Mouse (Mus musculus) midbrain, embryonic 13.5 days (tissue): ENCODE measurements around the gene Tek. TPM values are rescaled to one million over a fixed set of nuclear protein-coding genes. Genes with fewer than 3 reads are reported as not detected.
"Not testable (repeated sequence)": the region's sequence is repeated elsewhere in the genome, so short reads cannot be mapped to it uniquely, and the experiment has no call there.

Source experiments
- ATAC-seq: fragments of 200-750 bp; cut with Nextera tagmentation; 2 replicates; pipeline ENCODE4 v1.8.0; 2017; ENCODE audit warnings: mild to moderate bottlenecking, moderate TSS enrichment, moderate library complexity
- H3K27ac ChIP-seq: fragments of 300-500 bp; sonication (generic); 2 replicates; pipeline ENCODE4 v1.5.1; 2015; ENCODE audit warnings: inconsistent platforms, mild to moderate bottlenecking, moderate library complexity
- H3K27me3 ChIP-seq: fragments of 300-500 bp; sonication (generic); 2 replicates; pipeline ENCODE4 v1.6.1; 2015; ENCODE audit warnings: mild to moderate bottlenecking, inconsistent platforms
- H3K36me3 ChIP-seq: fragments of 300-500 bp; sonication (generic); 2 replicates; pipeline ENCODE4 v1.6.1; 2015; ENCODE audit warnings: mild to moderate bottlenecking, inconsistent platforms
- H3K4me1 ChIP-seq: fragments of 300-500 bp; sonication (generic); replicated peaks from 2 replicates; pipeline ENCODE4 v1.6.1; 2015; ENCODE audit warnings: inconsistent platforms
- H3K4me2 ChIP-seq: fragments of 300-500 bp; sonication (generic); replicated peaks from 2 replicates; pipeline ENCODE4 v1.6.1; 2015; ENCODE audit warnings: moderate library complexity, mild to moderate bottlenecking, inconsistent platforms
- H3K4me3 ChIP-seq: fragments of 300-500 bp; sonication (generic); replicated peaks from 2 replicates; pipeline ENCODE4 v1.5.1; 2015; ENCODE audit warnings: mild to moderate bottlenecking, inconsistent platforms
- H3K9ac ChIP-seq: fragments of 300-500 bp; sonication (generic); replicated peaks from 2 replicates; pipeline ENCODE4 v1.6.1; 2015; ENCODE audit warnings: mild to moderate bottlenecking, inconsistent platforms
- H3K9me3 ChIP-seq: fragments of 300-500 bp; sonication (generic); 2 replicates; pipeline ENCODE4 v1.6.1; 2016; ENCODE audit warnings: mild to moderate bottlenecking, inconsistent platforms
- WGBS: fragments of 180-500 bp; shearing (Covaris S2); methylation state at CpG from one replicate; pipeline ENCODE4 v1.1.7; 2015; 5-methylcytosine and 5-hydroxymethylcytosine counted together
- polyA plus RNA-seq: library from polyadenylated mRNA; unstranded; fragments of >200 nt; fragmentation: Nextera tagmentation; extraction: Ambion mirVana; gene quantifications from 2 replicates; pipeline ENCODE4 v1.2.1, GENCODE M21; 2015

The Tek gene
- 7.5 and 8.3 TPM in 2 replicates for polyA plus RNA-seq

GRCm38 (mm10) chr4:94738838-94739731 is at the start of gene Tek:
Tek (plus strand) TSS chr4:94739289.
- H3K4me3 ChIP-seq, result no peak within 1 kb of the TSS
- 76% methylated on average over 16 of the region's 16 CpGs for WGBS
- no peaks in the 10 kb centered on the region for H3K27me3 ChIP-seq
- H3K4me1 ChIP-seq, result no peaks in the 10 kb centered on the region
- no peak within 1 kb of the TSS for H3K4me2 ChIP-seq
- H3K9ac ChIP-seq, result no peak within 1 kb of the TSS
- ATAC-seq, result no peak
- H3K27ac ChIP-seq, result no peak within 1 kb of the TSS
- H3K9me3 ChIP-seq, result no peaks in the 10 kb centered on the region; the same call in 1 of the 2 replicates
- no peaks in the 10 kb centered on the region for H3K36me3 ChIP-seq

DNA sequence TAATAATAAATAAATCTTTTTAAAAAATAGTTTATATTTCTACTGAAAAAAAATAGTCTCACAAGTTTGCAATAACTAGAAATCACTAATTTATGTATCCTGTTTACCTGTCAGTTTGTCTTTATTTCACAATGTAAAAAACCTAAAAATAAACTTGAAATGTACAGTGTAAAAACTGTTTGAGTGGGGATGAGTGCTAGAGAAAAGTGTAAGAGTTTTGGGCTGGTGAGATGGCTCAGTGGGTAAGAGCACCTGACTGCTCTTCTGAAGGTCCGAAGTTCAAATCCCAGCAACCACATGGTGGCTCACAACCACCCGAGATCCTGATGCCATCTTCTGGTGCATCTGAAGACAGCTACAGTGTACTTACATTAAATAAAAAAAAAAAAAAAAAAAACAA is 49.3 kb upstream of the Tek start:
- H3K4me3 ChIP-seq, H3K4me2 ChIP-seq, H3K27me3 ChIP-seq, H3K9me3 ChIP-seq, H3K9ac ChIP-seq, H3K4me1 ChIP-seq, ATAC-seq, H3K27ac ChIP-seq: not testable (repeated sequence)
- WGBS, result 89% methylated on average over 2 of the region's 2 CpGs
- H3K36me3 ChIP-seq, result peaks cover 25% of the 10 kb centered on the region

DNA sequence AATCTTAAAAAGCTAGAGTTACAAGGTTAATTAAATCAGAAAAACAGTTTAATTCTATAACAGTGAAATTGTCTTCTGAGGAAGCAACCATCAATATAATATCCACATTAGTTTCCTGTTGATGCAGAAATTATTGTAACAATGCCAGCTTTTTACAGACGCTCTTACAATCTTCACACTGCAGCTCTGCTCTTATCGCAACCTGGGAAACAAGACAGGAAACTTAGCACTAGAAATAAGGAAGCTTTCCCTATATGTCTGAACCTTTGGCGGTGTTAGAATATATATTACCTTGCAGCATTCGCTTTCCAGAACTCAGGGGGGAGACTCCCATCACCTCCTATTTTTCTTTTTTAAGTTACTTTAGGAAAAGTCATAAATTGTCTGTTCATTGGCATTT is 48.0 kb upstream of the Tek start:
- H3K27me3 ChIP-seq, result no peaks in the 10 kb centered on the region
- WGBS, result 95% methylated on average over 4 of the region's 4 CpGs
- ATAC-seq, result no peak
- H3K4me3 ChIP-seq, result no peak overlapping the region
- peaks cover 23% of the 10 kb centered on the region for H3K36me3 ChIP-seq
- no peaks in the 10 kb centered on the region for H3K4me1 ChIP-seq
- no peak overlapping the region for H3K9ac ChIP-seq
- no peak overlapping the region for H3K4me2 ChIP-seq
- H3K9me3 ChIP-seq, result no peaks in the 10 kb centered on the region
- H3K27ac ChIP-seq, result no peak overlapping the region

DNA sequence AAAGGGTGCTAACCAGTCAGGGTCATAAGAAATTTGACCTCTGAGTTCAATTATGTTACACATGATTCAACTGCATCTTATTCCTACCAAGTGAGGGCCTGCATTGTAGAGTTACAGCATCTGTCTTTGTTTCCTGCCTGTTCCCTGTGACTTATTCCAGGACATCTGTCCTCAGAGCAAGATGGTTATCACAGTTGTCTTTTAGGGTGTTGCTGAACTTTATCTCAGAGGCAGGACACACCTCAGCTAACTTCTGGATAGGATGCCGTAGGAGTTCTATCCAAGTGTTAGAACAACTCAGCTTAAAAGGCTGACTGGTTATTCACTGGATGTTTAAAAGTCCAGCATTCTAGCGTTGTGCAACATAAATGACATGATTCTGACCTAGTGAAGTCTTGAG is 46.9 kb upstream of the Tek start:
- no peak for ATAC-seq
- WGBS, result 88% methylated on average over 2 of the region's 2 CpGs
- Histone ChIP-seq H3K4me3 (no peak overlapping the region), H3K36me3 (peaks cover 15% of the 10 kb centered on the region), H3K27ac (no peak overlapping the region), H3K9ac (no peak overlapping the region), H3K27me3 (no peaks in the 10 kb centered on the region), H3K4me2 (no peak overlapping the region), H3K4me1 (no peaks in the 10 kb centered on the region), H3K9me3 (no peaks in the 10 kb centered on the region)

DNA sequence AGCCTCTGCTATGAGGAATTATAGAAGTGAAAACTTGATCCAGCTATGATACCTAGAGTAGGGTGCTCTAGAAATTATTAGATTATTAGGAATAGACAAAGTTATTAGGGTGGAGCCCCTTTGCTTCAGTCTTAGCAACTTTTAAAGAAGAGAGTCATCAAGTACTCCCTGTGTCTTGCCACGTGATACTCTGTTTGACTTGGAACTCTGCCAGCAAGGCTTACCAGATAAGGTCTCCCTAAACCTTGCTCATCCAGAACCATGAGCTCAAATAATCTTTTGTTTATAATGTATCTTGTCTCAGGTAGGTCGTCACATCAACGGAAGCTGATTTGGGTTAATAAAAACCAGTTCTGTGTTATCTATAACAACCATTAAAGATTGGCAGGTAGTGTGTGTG is 42.7 kb upstream of the Tek start:
- Histone ChIP-seq H3K27ac (no peak overlapping the region), H3K4me2 (no peak overlapping the region), H3K9me3 (no peaks in the 10 kb centered on the region), H3K27me3 (no peaks in the 10 kb centered on the region), H3K4me3 (no peak overlapping the region), H3K36me3 (no peaks in the 10 kb centered on the region), H3K4me1 (no peaks in the 10 kb centered on the region), H3K9ac (no peak overlapping the region)
- WGBS, result 82% methylated on average over 3 of the region's 3 CpGs
- ATAC-seq, result no peak

- H3K27me3 ChIP-seq, result no peaks in the 10 kb centered on the region
- H3K9me3 ChIP-seq, result no peaks in the 10 kb centered on the region
- no peak overlapping the region for H3K4me2 ChIP-seq
- H3K4me1 ChIP-seq, result no peaks in the 10 kb centered on the region
- no peak overlapping the region for H3K4me3 ChIP-seq
- H3K27ac ChIP-seq, result no peak overlapping the region
- no peaks in the 10 kb centered on the region for H3K36me3 ChIP-seq
- H3K9ac ChIP-seq, result no peak overlapping the region
- no peak for ATAC-seq
- WGBS, result 97% methylated on average over 2 of the region's 2 CpGs
These were observed 28.1 kb upstream of the Tek start for GRCm38 (mm10) chr4:94711002-94711401.

DNA sequence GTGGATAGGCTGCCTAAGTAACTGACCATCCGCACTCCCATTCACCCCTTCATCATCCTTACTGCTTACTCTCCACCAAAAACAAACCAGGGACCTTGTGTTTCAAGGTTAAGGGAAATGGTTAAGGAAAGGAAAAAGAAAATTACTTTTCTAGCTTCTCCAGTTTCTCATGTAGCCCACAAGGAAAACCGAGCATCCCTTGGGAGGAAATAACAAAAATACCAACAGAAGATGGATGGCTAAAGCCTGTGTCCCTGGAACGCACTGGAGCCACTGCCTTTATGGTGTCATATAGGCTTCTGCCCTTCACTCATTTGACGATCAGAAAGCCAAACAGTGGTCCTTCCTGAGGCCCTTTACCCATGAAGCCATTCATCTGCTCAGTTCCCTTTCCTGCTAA is 27.7 kb upstream of the Tek start:
- Histone ChIP-seq H3K36me3 (no peaks in the 10 kb centered on the region), H3K9me3 (no peaks in the 10 kb centered on the region), H3K4me1 (no peaks in the 10 kb centered on the region), H3K9ac (no peak overlapping the region), H3K27me3 (no peaks in the 10 kb centered on the region), H3K27ac (no peak overlapping the region), H3K4me3 (no peak overlapping the region), H3K4me2 (no peak overlapping the region)
- ATAC-seq, result no peak
- 90% methylated on average over 4 of the region's 4 CpGs for WGBS

DNA sequence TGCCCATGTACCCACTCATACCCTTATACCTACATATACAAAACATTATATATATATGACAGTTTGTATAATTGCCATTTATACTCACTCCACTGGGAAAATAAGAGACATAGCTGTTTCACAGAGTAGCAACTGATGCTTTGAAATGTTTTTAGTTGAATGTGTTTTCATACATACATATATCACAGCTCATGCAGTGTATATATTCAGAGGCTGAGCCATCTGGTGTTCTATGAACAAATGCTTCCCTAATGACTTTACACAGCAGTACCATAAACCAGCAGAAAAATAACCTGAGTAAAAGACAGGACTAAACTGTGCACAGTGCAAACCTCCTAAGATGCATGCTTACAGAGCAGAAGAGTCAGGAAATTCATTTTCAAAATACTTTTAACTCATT is 25.3 kb upstream of the Tek start:
- Histone ChIP-seq H3K27ac (no peak overlapping the region), H3K36me3 (no peaks in the 10 kb centered on the region), H3K9me3 (no peaks in the 10 kb centered on the region), H3K27me3 (no peaks in the 10 kb centered on the region), H3K4me3 (no peak overlapping the region), H3K4me2 (no peak overlapping the region), H3K4me1 (no peaks in the 10 kb centered on the region), H3K9ac (no peak overlapping the region)
- no peak for ATAC-seq

- no peaks in the 10 kb centered on the region for H3K27me3 ChIP-seq
- H3K9ac ChIP-seq, result no peak overlapping the region
- WGBS, result 45% methylated on average over 6 of the region's 6 CpGs
- no peaks in the 10 kb centered on the region for H3K4me1 ChIP-seq
- no peak overlapping the region for H3K27ac ChIP-seq
- no peaks in the 10 kb centered on the region for H3K36me3 ChIP-seq
- H3K4me3 ChIP-seq, result no peak overlapping the region
- ATAC-seq, result no peak
- H3K4me2 ChIP-seq, result no peak overlapping the region
- no peaks in the 10 kb centered on the region for H3K9me3 ChIP-seq
These were observed 23.9 kb upstream of the Tek start for GRCm38 (mm10) chr4:94715166-94715565.

DNA sequence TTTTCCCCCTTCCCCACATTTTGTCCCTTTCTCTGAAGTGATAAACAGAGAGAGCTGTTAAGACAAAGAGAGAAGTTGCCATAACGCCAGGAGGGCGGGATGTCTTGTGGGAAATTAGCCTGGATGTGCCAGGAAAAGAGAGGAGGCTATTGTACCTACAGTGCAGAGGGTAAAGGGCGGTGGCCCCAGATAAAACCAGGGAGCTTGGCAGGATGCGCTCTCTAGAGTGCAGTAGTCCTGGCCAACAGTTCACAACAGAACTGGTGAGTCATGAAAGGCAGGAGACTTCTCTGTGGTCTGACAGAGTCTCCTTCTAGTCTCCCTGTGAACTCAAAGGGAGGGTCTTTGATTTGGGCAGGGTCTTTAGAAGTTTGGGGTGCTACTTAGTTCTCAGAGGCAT is 13.3 kb upstream of the Tek start:
- no peaks in the 10 kb centered on the region for H3K27me3 ChIP-seq
- no peaks in the 10 kb centered on the region for H3K36me3 ChIP-seq
- H3K27ac ChIP-seq, result no peak overlapping the region
- H3K4me3 ChIP-seq, result no peak overlapping the region
- 84% methylated on average over 4 of the region's 4 CpGs for whole genome bisulfite sequencing
- no peak overlapping the region for H3K9ac ChIP-seq
- no peaks in the 10 kb centered on the region for H3K4me1 ChIP-seq
- no peak overlapping the region for H3K4me2 ChIP-seq
- ATAC-seq, result no peak
- H3K9me3 ChIP-seq, result no peaks in the 10 kb centered on the region

- no peak overlapping the region for H3K27ac ChIP-seq
- no peak for ATAC-seq
- H3K27me3 ChIP-seq, result no peaks in the 10 kb centered on the region
- no peaks in the 10 kb centered on the region; the same call in 1 of the 2 replicates for H3K9me3 ChIP-seq
- no peaks in the 10 kb centered on the region for H3K36me3 ChIP-seq
- H3K9ac ChIP-seq, result no peak overlapping the region
- no peak overlapping the region for H3K4me2 ChIP-seq
- no peak overlapping the region for H3K4me3 ChIP-seq
- H3K4me1 ChIP-seq, result no peaks in the 10 kb centered on the region
These were observed 6.4 kb upstream of the Tek start for GRCm38 (mm10) chr4:94732721-94733120.

DNA sequence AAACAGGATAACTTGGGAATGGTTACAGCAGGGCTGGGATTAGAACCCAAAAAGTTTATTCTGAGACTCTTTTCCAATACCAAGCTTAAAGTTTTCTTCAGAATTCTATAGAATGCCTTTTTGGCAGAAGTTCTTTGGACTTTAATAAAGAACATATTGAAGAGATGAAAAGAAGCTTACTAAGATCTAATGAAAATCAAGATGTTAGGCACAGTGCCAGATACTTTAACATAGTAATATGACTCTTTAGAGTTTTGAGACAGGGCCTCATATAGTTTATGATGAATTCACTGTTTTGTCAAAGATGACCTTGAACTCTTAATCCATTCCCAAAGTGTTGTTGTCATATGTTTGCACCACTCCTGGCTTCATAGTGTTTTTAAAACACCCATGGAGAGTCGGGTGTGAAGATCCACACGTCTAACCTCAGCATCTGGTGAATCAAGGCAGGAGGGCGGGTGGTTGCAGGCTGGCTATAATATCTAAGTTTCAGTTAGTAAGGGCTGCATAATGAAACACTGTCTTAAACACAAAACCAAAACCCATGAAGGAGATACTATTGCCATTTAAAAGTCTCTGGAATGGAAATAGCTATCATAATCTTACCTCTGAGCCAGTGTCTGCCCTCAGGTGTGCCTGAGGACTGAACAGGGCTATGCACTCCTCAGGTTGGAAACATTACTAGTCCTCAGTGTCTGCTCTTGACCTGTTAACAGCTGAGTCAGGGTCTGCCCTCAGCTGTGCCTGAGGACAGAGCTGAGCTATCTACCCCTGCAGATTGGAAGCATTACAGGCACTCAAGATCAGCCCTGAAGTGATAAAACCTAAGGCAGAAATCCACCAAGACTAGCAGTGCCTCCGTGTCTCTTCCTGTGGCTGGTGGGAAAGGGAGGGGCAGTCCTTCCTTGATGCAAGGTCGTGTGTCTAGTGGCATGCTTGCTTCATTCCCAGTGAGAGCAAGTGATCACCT is 1.5 kb upstream of the Tek start:
- Histone ChIP-seq H3K9ac (no peak overlapping the region), H3K36me3 (no peaks in the 10 kb centered on the region), H3K9me3 (no peaks in the 10 kb centered on the region; the same call in 1 of the 2 replicates), H3K27ac (no peak overlapping the region), H3K27me3 (no peaks in the 10 kb centered on the region), H3K4me1 (no peaks in the 10 kb centered on the region), H3K4me3 (no peak overlapping the region), H3K4me2 (no peak overlapping the region)
- 76% methylated on average over 5 of the region's 5 CpGs for WGBS
- no peak for ATAC-seq
